Mouse (Mus musculus) brain, embryonic 18.5 days (tissue): ENCODE data around the gene Tigit.

Experiments
- DNase-seq: peaks from one replicate; pipeline ENCODE4 v3.0.0-alpha.2; 2012; ENCODE audit warnings: low read depth, low spot score

Tigit gene

DNA sequence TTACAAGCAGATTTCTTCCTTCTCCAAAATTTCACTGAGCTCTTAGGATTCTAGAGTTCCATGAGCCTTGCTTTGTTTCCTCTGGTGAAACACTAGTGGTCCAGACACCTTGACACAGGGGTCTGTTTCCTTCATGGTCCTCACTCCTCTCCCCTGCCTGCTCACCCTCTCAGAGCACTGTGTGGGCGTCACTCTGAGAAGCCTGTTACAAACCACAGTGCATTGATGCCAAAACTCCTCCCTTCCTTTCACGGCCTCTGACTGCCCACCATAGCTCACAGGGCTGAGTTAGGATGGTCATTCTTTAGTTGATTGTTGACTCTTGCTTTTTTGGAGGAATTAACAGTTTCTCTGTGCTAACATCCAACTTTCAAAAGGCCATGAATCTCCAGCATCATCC lies 43.6 kb downstream of the Tigit start:
- DNase-seq = no peak

DNA sequence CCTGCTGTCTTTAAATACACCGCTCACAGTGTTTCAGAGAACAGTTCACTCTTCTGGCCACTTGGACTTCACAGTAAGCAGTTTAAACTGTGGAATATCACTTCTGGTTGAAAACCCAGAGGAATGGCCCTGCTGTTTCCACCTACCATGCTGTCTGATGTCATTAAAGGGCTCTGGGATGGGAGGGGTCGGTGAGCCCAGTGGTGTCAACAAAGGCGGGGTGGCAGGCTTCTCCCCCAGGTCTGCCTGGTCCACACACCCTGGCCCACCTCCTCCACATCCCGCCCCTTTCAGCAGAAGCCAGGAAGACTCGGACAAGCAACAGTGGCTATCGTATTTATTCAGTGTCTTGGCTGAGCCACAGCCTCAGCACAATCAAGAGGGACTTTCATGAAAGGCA lies 44.7 kb downstream of the Tigit start:
- no peak for DNase-seq

DNA sequence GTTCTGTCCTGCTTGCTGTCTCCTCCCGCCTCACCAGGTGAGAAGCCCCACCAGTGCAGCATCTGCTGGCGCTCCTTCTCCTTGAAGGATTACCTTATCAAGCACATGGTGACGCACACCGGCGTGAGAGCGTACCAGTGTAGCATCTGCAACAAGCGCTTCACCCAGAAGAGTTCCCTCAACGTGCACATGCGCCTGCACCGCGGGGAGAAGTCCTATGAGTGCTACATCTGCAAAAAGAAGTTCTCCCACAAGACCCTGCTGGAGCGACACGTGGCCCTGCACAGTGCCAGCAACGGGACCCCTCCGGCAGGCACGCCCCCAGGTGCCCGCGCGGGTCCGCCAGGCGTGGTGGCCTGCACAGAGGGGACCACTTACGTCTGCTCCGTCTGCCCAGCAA lies 45.7 kb downstream of the Tigit start:
- DNase-seq = no peak

DNA sequence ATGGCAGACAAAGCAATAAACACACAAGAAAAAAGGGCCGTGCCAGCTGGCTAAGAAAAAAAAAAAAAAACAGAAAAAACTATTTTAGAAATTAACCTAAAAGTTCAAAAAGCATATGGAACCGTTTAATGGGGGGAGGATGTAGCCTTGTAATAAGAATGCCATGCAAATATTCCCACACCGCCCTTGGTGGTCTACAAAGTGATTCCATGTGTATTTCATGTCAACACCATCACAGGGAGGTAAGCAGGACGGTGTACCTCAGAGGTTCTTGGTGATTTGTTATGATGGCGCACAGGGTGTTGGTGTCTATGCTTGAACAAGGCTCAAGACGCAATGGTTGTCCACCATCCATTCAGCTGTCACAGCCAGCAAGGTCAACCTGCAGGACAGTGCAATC lies 46.6 kb downstream of the Tigit start:
- no peak for DNase-seq

DNA sequence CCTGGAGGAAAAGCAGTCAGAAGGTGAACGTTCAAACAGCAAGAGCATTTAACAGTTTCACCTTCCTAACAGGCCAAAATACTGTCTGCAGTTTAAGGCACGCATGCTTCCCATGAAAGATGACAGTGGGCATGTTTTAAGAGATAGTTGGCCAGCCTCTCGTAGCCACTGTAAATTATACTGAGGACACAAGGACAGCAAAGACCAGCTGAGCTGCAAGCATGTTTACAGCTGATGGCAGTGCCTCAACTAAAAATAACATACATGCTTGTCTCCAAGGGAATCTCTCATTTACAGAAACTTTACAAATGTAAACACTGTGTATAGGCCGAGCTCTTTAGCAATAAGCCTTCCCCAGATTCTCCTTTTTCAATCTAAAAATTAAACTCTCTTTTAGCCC lies 47.6 kb downstream of the Tigit start:
- no peak for DNase-seq

DNA sequence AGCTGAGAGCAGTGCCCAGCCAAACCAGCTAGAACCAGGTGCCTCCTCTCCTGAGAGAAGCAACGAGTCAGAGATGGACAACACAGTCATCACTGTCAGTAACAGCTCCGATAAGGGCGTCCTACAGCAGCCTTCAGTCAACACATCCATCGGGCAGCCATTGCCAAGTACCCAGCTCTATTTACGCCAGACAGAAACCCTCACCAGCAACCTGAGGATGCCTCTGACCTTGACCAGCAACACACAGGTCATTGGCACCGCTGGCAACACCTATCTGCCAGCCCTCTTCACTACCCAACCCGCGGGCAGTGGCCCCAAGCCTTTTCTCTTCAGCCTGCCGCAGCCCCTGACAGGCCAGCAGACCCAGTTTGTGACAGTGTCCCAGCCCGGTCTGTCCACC lies 53.6 kb downstream of the Tigit start:
- no peak for DNase-seq

DNA sequence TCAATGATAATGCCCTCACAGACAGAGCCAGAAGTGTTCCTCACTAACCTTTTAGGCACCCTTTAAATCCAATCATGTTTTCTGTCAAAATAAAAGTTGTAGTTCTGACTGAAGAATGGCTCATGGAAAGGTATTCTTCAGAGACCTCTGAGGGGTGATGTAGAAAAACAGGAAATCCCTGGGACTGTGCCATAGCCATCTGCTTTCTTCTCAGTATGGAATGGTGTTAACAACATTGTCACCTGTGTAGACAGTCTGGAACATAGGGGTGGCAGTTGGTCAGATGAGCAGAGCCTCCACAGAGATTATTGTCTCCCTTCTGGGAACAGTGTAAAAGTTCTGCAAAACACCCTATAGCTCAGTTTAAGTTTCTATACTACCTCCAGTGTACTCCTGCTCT lies 55.9 kb downstream of the Tigit start:
- DNase-seq = no peak

DNA sequence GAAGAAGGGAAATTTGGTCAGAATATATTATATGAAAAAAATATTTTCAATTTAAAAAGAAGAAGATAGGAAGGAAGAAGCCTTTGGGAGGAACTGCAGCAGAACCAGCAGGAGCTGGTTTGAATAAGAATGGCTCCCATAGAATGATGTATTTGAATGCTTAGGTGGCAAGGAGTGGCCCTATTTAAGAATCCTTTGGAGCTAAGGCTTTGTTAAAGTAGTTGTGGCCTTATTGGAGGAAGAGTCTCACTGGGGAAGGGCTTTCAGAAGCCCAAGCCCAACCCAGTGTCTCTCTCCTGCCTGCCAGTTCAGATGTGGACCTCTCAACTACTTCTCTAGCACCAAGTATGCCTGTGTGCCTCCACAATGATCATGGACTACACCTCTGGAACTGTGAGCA lies 56.9 kb downstream of the Tigit start:
- no peak for DNase-seq

DNA sequence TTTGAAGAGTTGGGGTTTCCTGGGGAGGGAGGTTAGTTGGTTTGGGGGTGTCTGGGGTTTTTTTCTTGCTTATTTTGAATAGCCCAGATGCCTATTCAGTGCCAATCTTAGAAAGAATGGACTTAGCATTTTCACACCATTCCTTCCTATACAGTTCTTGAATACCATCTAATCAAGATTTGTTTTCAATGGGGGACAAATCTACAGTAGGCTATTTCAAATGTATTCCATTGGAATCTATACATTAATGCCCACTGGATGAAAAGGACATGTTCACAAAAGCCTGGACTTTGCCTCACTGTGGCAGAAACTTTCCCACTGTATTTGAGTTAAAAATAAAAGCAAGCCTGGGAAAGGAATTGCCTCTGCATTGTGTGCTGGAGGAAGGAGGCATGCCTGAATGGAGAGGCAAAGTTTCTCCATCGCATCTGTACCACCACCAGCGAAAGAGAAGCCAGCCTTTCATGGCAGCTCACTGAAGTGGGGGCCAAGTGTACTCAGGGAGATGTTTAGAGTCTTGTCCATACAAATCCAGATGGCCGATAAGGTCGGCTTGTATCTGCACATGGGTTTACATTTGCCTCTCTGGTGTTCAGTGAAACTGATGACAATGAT lies 59.4 kb downstream of the Tigit start:
- no peak for DNase-seq

DNA sequence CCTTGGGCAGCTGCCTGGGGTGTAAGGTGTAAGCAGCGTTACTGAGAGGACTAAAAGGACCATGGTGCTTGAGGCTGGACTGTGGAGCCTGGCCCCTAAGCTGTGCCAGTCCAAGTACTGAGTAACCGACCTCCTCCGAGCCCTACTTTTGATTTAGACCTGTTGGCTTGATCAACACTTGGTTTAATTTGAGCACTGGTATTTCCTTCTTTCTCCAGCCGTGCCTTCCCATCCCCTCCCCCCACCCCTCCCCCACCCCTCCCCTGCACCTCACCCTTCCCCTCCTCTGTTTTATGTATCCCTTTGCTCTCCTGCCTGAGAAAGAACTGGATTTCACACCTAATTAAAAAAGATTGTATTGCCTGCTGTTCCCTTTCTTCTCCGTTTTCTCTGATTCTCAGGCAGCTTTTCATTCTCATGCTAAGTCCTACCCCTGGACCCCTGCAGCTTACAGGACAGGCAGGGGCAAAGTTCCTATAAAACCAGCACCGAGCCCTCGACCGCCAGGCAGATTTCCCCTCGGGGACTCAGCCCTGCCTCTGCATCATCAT lies 60.3 kb downstream of the Tigit start:
- DNase-seq = no peak

DNA sequence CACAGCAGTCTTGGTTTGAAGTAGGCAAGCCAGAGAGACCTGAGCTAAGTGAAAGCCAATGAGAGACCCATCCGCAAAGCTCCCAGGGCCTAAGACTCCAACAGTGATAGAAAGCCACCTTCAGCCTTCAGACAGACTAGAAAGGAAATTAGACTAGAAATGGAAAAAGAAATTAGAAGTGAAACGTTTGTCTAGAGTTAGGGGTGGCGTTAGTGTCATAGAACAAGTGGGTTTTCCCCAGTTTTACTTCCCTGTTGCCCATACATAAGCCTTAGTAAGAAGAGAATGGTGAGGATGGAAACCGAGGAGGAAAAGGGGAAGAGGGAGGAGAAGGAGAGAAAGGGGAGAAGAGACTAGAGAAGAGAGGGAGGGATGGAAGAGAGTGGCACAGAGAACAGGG lies 61.4 kb downstream of the Tigit start:
- DNase-seq = no peak

DNA sequence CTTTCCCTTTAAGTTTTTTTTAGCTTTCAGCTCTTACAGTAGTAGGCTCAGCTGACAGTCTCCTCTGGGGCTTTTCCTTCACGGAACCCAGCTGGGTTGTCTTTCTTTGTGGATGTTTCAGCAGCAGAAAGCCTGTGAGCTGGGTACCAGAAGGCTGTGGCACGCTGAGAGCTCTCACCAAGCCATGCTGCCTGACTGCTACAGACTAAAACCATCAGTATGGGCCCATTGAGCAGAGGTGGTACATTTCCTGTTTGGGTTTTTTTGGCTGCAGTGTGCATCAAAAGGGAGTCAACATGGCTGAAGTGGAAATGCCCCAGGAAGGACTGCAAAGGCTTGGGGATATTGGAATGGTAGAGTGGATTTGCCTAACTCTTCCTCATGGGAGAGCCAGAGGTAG lies 64.2 kb downstream of the Tigit start:
- DNase-seq = no peak
